Mouse (Mus musculus): ENCODE data around the gene Tepsin. TPM values are rescaled to one million over a fixed set of nuclear protein-coding genes. Genes with fewer than 3 reads are reported as not detected.

Tepsin gene
- polyA plus RNA-seq, 1 experiment from 2014 or later, result 15.4 TPM

DNA sequence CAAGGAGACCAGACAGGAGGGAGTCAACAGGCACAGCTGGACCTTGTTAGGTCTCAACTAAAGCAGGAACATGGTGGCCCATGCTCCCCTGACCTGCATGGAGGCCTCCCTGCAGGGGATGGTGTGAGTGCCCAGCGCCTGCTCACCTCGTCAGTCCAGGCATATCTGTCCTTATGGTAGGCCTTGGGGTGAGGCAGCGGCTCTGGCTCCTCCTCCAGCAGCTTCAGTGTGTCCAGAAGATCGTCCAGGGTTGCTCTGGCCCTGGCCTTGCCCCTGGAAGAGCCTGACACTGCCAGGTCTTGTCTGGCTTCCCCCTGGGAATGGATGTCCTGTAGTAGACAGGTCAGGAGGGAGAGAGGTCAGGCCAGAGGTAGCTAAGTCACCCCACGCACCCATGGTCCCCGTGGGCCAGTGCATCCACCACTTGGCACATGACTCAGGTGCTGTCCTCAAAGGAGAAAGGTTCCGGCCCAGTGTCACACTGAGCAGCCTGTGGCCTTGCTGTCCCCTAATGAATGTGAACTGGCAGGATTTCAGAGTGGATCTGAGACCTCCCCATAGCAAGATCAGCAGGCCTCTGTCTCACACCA is 26.7 kb downstream of the Tepsin start:
- Histone ChIP-seq H3K4me2 (replicated peaks) (no peak overlapping the region), H3K9ac (no peak overlapping the region), H3K4me1 (replicated peaks) (peaks cover 14% of the 10 kb centered on the region; the same call in 1 of the 2 replicates), H3K27me3 (replicated peaks) (no peaks in the 10 kb centered on the region), H3K27ac (no peak overlapping the region), H3K36me3 (peaks cover 36% of the 10 kb centered on the region; the same call in 1 of the 2 replicates), H3K4me3 (replicated peaks) (no peak overlapping the region), H3K9me3 (no peaks in the 10 kb centered on the region)
- 88% methylated on average over 7 of the region's 7 CpGs for WGBS
- no peak for ATAC-seq

DNA sequence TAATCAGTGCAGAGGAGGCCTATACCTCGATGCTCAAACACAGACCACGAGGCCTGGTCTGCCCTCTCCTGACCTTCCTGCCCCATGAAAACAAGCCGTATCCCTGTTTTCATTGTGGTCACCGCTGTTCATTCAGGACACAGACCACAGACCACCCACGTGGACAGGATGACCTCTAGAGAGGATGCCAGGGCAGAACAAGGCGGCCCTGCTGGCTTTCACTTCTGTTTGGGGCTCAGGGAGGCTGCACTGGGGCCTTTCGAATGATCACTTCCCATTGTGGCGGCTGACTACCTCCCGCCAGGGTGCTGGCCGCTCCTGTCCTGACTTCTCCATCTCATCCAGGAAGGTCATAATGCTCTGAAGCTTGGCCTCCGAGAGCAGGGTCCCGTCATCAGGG is 27.5 kb downstream of the Tepsin start:
- no peak for ATAC-seq
- Histone ChIP-seq H3K36me3 (peaks cover 30% of the 10 kb centered on the region; the same call in 1 of the 2 replicates), H3K4me1 (replicated peaks) (peaks cover 14% of the 10 kb centered on the region; the same call in 1 of the 2 replicates)

DNA sequence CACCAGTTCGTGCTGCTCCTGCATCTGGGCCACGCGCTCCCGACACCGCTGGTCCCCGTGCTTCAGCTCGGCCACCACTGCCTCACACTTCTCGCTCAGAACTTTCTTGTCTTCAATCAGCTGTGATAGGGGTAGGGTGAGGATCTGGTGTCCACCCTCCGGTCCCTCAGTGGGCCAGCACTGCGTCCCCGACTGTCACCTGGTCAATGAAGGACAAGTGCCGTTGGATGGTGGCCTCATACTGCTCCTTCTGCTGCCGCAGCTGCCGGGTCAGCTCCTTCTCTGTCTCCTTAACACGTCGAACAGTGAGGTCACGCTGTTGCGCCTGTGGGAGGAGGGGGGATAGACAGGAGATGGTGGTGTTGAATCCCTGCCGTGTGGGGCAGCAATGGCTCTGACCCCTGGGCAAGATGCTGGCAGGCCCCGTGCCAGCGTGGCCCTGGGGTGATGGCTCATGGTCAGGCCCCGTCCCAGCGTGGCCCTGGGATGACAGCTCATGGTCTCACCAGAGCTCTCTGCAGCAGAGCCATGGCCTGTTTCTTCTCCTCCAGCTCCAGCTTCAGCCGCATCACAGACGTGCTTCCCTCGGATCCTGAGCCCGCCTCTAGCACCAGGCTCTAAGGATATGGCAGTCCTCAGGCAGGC is 28.1 kb downstream of the Tepsin start:
- Histone ChIP-seq H3K9ac (no peak overlapping the region), H3K9me3 (no peaks in the 10 kb centered on the region), H3K27me3 (replicated peaks) (no peaks in the 10 kb centered on the region), H3K4me2 (replicated peaks) (no peak overlapping the region), H3K27ac (no peak overlapping the region), H3K36me3 (peaks cover 30% of the 10 kb centered on the region; the same call in 1 of the 2 replicates), H3K4me1 (replicated peaks) (peaks cover 14% of the 10 kb centered on the region; the same call in 1 of the 2 replicates), H3K4me3 (replicated peaks) (no peak overlapping the region)
- ATAC-seq, result no peak
- WGBS, result 89% methylated on average over 27 of the region's 27 CpGs

More for the DNA sequence above, 27.5 kb downstream of the Tepsin start:
- Histone ChIP-seq H3K4me2 (replicated peaks) (no peak overlapping the region), H3K4me3 (replicated peaks) (no peak overlapping the region), H3K27me3 (replicated peaks) (no peaks in the 10 kb centered on the region), H3K27ac (no peak overlapping the region), H3K9ac (no peak overlapping the region), H3K9me3 (no peaks in the 10 kb centered on the region)
- WGBS, result 60% methylated on average over 12 of the region's 12 CpGs

DNA sequence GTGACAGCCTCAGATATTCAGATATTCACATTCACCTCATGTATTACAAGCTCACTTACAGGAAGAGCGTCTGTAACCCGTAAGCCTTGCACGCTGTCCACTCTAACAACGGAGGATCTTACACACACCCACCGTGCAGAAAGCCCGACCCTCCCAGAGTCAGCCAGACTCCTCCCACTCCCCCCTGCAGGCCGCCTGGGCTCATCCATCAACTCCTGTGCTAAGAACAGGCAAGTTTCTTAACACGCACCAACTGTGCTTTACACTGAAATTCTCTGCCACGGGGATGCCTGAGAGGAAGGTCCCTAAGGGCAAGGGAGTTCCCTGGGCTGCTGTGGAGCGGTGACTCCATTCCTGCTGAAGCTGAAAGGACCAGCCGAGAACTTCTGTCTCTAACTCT is 29.3 kb downstream of the Tepsin start:
- no peak overlapping the region for H3K4me2 ChIP-seq (replicated peaks)
- no peak for ATAC-seq
- 30% methylated on average over 11 of the region's 11 CpGs for WGBS
- peaks cover 7% of the 10 kb centered on the region; the same call in 1 of the 2 replicates for H3K4me1 ChIP-seq (replicated peaks)
- H3K9me3 ChIP-seq, result no peaks in the 10 kb centered on the region
- H3K9ac ChIP-seq, result no peak overlapping the region; the same call in 1 of the 2 replicates
- H3K27me3 ChIP-seq (replicated peaks), result no peaks in the 10 kb centered on the region
- peaks cover 33% of the 10 kb centered on the region; the same call in 1 of the 2 replicates for H3K36me3 ChIP-seq
- no peak overlapping the region for H3K27ac ChIP-seq
- no peak overlapping the region for H3K4me3 ChIP-seq (replicated peaks)

DNA sequence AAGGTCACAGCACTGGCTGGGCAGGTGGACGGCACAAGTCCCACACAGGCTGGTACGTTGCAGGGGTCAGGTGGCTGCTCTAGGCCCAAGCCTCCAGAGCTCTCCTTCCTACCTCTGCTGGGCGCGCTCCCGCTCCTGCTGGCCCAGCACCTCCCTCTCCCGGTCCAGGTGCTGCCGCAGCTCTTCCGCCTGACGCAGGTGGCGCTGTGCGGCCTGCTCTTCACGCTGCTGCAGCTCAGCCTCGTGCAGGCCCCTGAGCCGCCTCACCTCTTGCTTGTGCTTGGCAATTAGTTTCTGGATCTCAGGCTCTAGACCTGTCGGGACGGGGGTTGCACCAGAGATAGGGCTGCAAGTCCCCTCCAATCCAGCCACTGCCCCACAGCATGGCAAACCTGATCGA is 30.7 kb downstream of the Tepsin start:
- Histone ChIP-seq H3K36me3 (peaks cover 33% of the 10 kb centered on the region; the same call in 1 of the 2 replicates), H3K9ac (no peak overlapping the region), H3K4me2 (replicated peaks) (no peak overlapping the region), H3K4me3 (replicated peaks) (no peak overlapping the region), H3K27me3 (replicated peaks) (no peaks in the 10 kb centered on the region), H3K27ac (no peak overlapping the region), H3K9me3 (no peaks in the 10 kb centered on the region), H3K4me1 (replicated peaks) (peaks cover 7% of the 10 kb centered on the region; the same call in 1 of the 2 replicates)
- 62% methylated on average over 17 of the region's 17 CpGs for WGBS
- ATAC-seq, result 0 out of 2 replicates have a peak, but pooled peaks have one; percentile 15

DNA sequence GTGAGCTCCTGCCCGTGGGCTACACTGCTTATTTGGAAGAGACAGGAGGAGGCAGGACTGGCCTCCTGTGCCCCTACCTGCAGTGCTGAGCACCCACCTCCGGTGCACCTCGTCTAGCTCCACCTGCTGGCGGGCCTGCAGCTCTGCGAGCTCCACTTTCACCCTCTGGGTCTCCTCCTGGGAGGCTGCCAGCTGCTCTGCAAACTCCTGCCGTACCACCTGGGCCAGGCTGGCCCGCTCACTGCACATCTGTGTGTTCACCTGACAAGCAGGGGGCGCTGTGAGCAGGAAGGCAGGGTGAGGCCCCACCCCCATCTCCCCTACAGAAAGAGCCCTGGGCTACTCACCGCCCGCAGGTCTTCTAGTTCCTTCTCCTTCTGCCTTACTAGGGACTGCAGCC is 33.2 kb downstream of the Tepsin start:
- H3K9ac ChIP-seq, result no peak overlapping the region
- peak; percentile 48 for ATAC-seq
- H3K27me3 ChIP-seq (replicated peaks), result no peaks in the 10 kb centered on the region
- 35% methylated on average over 10 of the region's 10 CpGs for WGBS
- H3K36me3 ChIP-seq, result peaks cover 20% of the 10 kb centered on the region; the same call in 1 of the 2 replicates
- H3K4me1 ChIP-seq (replicated peaks), result peaks cover 7% of the 10 kb centered on the region; the same call in 1 of the 2 replicates
- H3K4me3 ChIP-seq (replicated peaks), result no peak overlapping the region
- H3K9me3 ChIP-seq, result no peaks in the 10 kb centered on the region
- no peak overlapping the region for H3K27ac ChIP-seq
- no peak overlapping the region for H3K4me2 ChIP-seq (replicated peaks)

DNA sequence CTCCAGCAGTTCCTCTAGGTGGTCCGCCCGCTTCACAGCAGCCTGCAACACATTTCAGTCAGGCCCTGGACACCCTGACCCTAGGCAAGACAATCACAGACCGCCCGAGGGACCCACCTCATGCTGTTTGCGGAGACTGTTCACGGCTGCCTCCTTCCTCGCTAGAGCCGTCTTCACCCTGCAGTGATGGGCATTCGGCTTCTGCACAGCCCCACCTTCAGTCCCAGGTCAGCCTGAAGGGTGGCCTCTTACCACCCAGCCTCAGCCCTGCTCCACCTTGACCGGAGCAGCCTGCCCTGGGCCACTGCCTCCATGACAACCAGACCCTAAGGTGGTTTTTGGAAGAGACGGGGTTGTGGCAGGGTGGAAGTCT is 33.9 kb downstream of the Tepsin start:
- Histone ChIP-seq H3K4me3 (replicated peaks) (no peak overlapping the region), H3K27me3 (replicated peaks) (no peaks in the 10 kb centered on the region), H3K27ac (no peak overlapping the region), H3K4me1 (replicated peaks) (peaks cover 6% of the 10 kb centered on the region; the same call in 1 of the 2 replicates), H3K9ac (no peak overlapping the region), H3K36me3 (peaks cover 17% of the 10 kb centered on the region; the same call in 1 of the 2 replicates), H3K4me2 (replicated peaks) (no peak overlapping the region), H3K9me3 (no peaks in the 10 kb centered on the region)
- ATAC-seq, result no peak
- WGBS, result 90% methylated on average over 11 of the region's 11 CpGs

DNA sequence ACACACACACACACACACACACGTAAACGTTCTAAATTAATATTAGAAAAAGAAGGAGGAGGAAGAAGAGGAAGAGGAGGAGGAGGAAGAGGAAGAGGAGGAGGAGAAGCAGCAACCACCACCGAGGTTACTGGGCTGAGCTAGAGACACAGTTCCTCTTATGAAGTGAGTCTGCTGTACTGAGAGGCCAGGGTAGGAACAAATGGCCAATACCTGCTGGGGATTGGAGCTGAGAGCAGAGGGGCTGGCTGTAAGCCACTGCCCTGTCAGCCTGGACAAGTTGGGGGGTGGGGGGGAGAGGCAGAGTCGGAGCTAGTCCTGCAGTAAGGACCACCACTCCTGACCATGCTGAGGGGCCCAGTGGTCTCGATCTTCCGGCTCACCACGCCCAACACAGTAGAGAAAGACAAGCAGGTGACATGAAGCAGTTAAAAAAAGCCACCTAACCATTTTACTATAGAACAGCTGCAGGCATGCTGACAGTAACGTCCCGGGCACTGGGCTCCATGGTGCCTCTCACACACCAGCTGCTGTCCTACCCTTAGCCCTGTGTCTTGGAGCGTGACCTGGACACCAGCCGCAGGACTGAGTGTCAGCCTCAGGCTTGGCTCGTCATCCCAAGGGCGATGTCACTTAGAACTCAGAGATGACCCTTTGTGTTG is 34.4 kb downstream of the Tepsin start:
- peaks cover 17% of the 10 kb centered on the region; the same call in 1 of the 2 replicates for H3K36me3 ChIP-seq
- WGBS, result 85% methylated on average over 13 of the region's 13 CpGs

DNA sequence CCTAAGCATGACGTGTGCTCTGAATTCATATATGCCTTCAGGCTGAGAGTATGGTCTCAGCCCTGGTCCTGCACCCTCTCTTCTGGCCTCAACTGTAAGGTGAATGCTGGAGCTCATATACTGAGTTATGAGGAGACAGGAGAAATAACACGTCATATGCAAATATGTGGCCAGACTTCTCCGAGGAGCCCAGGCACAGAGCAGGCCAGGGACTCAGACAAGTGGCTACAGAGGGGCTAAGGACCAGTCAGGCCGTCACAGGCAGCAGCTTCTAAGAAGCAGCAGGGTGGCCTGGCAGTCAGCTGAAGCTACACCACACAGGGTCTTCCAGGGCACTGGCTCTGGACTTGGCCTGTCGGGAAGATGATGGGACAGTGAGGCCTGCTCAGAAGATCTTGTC is 35.2 kb downstream of the Tepsin start:
- 79% methylated on average over 5 of the region's 5 CpGs for WGBS
- no peak overlapping the region for H3K9ac ChIP-seq
- no peak overlapping the region for H3K27ac ChIP-seq
- ATAC-seq, result no peak
- H3K4me2 ChIP-seq (replicated peaks), result no peak overlapping the region
- no peak overlapping the region for H3K4me3 ChIP-seq (replicated peaks)
- H3K36me3 ChIP-seq, result peaks cover 16% of the 10 kb centered on the region; the same call in 1 of the 2 replicates
- 0 out of 2 replicates have a peak, but pooled peaks cover 2% of the 10 kb centered on the region for H3K4me1 ChIP-seq (replicated peaks)
- no peaks in the 10 kb centered on the region for H3K9me3 ChIP-seq
- no peaks in the 10 kb centered on the region for H3K27me3 ChIP-seq (replicated peaks)

More for the DNA sequence above, 34.4 kb downstream of the Tepsin start:
- no peak overlapping the region for H3K4me3 ChIP-seq (replicated peaks)
- no peak overlapping the region for H3K27ac ChIP-seq
- no peak overlapping the region for H3K9ac ChIP-seq
- H3K4me1 ChIP-seq (replicated peaks), result 0 out of 2 replicates have a peak, but pooled peaks cover 2% of the 10 kb centered on the region
- H3K27me3 ChIP-seq (replicated peaks), result no peaks in the 10 kb centered on the region
- no peaks in the 10 kb centered on the region for H3K9me3 ChIP-seq
- ATAC-seq, result no peak
- no peak overlapping the region for H3K4me2 ChIP-seq (replicated peaks)

DNA sequence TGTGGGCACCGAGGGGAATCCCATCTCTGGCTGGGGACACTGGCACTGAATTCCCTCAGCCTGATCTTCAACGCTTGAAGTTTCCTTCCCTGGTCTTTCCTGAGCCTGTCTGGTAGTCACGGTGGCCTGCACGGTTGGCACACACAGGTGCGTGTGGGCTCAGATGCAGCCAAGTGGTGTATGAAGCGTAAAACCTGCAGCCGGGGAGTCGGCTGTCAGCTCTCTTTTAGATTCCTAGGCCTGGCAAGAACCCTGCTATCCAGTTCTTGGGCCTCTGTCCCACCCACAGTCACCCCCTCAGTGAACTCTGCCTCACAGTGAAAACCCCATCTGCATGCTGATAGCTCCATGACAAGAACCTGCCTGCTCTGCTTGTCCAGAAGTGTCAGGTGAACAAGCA is 37.9 kb downstream of the Tepsin start:
- H3K36me3 ChIP-seq, result 0 out of 2 replicates have a peak, but pooled peaks cover 4% of the 10 kb centered on the region
- H3K4me3 ChIP-seq (replicated peaks), result no peak overlapping the region
- H3K4me1 ChIP-seq (replicated peaks), result no peaks in the 10 kb centered on the region
- H3K4me2 ChIP-seq (replicated peaks), result no peak overlapping the region
- 71% methylated on average over 8 of the region's 8 CpGs for WGBS
- H3K9ac ChIP-seq, result no peak overlapping the region
- H3K9me3 ChIP-seq, result no peaks in the 10 kb centered on the region
- ATAC-seq, result no peak
- no peaks in the 10 kb centered on the region for H3K27me3 ChIP-seq (replicated peaks)
- H3K27ac ChIP-seq, result no peak overlapping the region

DNA sequence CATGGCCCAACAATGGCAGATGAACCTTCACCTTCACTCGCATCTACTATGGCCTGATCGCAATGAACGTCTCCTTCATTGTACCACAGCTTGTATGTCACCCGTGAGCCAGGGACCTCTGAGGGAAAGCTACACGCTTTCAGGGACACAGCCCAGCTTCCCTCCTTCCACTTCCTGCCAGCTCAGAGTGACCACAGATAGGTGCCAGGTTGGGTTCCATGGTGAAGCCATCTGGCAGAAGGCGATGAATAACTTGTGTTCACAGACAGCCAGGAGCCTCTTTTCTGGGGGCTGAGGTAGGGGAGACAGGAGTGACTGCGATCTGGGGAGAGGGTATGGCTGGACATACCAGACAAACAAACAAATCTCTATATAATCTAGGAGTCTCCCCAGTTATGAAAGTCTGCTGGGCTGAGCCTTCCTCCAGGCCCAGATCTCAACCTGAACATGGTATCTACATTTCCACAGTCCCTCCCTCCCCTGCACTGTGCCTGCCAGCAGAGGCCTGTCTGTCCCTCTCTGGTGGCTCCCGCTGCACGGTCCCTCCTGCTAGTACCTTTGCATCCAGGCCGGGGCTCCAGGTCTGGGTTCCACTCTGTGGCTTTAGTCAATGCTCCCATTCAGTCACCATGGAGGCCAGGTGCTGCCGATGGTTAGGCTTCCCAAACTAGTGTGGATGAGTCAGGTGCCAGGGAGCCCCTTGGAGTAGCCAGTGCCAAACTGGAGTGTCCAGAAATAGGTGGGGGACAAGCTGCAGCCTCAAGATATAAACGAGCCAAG is 42.4 kb downstream of the Tepsin start:
- no peaks in the 10 kb centered on the region for H3K9me3 ChIP-seq
- no peak overlapping the region for H3K4me2 ChIP-seq (replicated peaks)
- H3K36me3 ChIP-seq, result no peaks in the 10 kb centered on the region
- ATAC-seq, result no peak
- WGBS, result 84% methylated on average over 12 of the region's 12 CpGs
- peaks cover 10% of the 10 kb centered on the region for H3K4me1 ChIP-seq (replicated peaks)
- H3K4me3 ChIP-seq (replicated peaks), result no peak overlapping the region
- H3K27ac ChIP-seq, result no peak overlapping the region
- H3K9ac ChIP-seq, result no peak overlapping the region
- H3K27me3 ChIP-seq (replicated peaks), result no peaks in the 10 kb centered on the region

DNA sequence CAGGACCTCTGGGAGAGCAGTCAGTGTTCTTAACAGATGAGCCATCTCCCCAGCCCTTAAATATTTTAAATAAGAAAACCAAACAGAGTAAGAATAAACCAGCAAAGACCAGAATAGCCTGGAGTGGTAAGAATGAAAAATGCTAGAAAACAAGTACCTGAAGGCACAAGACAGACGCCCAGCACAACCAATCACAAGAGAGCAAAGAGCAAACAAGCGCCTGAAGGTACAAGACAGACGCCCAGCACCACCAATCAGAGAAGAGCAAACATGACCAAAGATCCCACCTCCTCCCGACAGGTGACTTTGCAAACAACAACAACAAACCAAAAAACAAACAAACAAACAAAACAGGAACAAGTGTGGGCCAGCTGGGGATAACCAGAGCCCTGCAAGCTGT is 44.7 kb downstream of the Tepsin start:
- Histone ChIP-seq H3K9me3 (no peaks in the 10 kb centered on the region), H3K27ac (no peak overlapping the region), H3K9ac (no peak overlapping the region), H3K27me3 (replicated peaks) (no peaks in the 10 kb centered on the region), H3K4me1 (replicated peaks) (peaks cover 14% of the 10 kb centered on the region), H3K4me3 (replicated peaks) (no peak overlapping the region), H3K36me3 (no peaks in the 10 kb centered on the region), H3K4me2 (replicated peaks) (no peak overlapping the region)
- ATAC-seq, result no peak
- 75% methylated on average over 4 of the region's 4 CpGs for WGBS

Measured in intestine, embryonic 15.5 days (tissue).